Mouse (Mus musculus) kidney, embryonic 16.5 days (tissue): ENCODE results near the gene Hs3st5. TPM values are rescaled to one million over a fixed set of nuclear protein-coding genes. Genes with fewer than 3 reads are reported as not detected.
"Not testable (repeated sequence)": the region's sequence is repeated elsewhere in the genome, so short reads cannot be mapped to it uniquely, and the experiment has no call there.

Experiments used
- ATAC-seq: fragments of 200-750 bp; cut with Nextera tagmentation; 2 replicates; pipeline ENCODE4 v1.8.0; 2017; ENCODE audit warnings: moderate TSS enrichment; ENCODE audit not compliant: low FRiP score, low TSS enrichment
- H3K27ac ChIP-seq: fragments of 300-500 bp; sonication (generic); 2 replicates; pipeline ENCODE4 v1.5.1; 2014; ENCODE audit warnings: low read length
- H3K27me3 ChIP-seq: fragments of 300-500 bp; sonication (generic); 2 replicates; pipeline ENCODE4 v1.6.1; 2014; ENCODE audit warnings: low read length, control low read depth, mixed read lengths; ENCODE audit not compliant: insufficient read depth
- H3K36me3 ChIP-seq: fragments of 300-500 bp; sonication (generic); 2 replicates; pipeline ENCODE4 v1.6.1; 2014; ENCODE audit warnings: low read length, control low read depth, mixed read lengths; ENCODE audit not compliant: insufficient read depth
- H3K4me1 ChIP-seq: fragments of 300-500 bp; sonication (generic); 2 replicates; pipeline ENCODE4 v1.6.1; 2014; ENCODE audit warnings: low read length, control low read depth, mixed read lengths; ENCODE audit not compliant: insufficient read depth
- H3K4me2 ChIP-seq: fragments of 300-500 bp; sonication (generic); replicated peaks from 2 replicates; pipeline ENCODE4 v1.6.1; 2014; ENCODE audit warnings: low read depth, low read length
- H3K4me3 ChIP-seq: fragments of 300-500 bp; sonication (generic); 2 replicates; pipeline ENCODE4 v1.5.1; 2014; ENCODE audit warnings: mild to moderate bottlenecking, low read length
- H3K9ac ChIP-seq: fragments of 300-500 bp; sonication (generic); replicated peaks from 2 replicates; pipeline ENCODE4 v1.6.1; 2014; ENCODE audit warnings: low read length
- H3K9me3 ChIP-seq: fragments of 300-500 bp; sonication (generic); 2 replicates; pipeline ENCODE4 v1.6.1; 2016; ENCODE audit warnings: low read length, control low read depth
- WGBS: fragments of 180-500 bp; shearing (Covaris S2); extraction: QIAGEN DNeasy Blood & Tissue Kit; methylation state at CpG from one replicate; pipeline ENCODE4 v1.1.7; 2014; 5-methylcytosine and 5-hydroxymethylcytosine counted together
- polyA plus RNA-seq: library from polyadenylated mRNA; unstranded; fragments of >200 nt; fragmentation: Nextera tagmentation; extraction: Ambion mirVana; gene quantifications from 2 replicates; pipeline ENCODE4 v1.2.1, GENCODE M21; 2015

The Hs3st5 gene
- polyA plus RNA-seq, 1 experiment from 2014 or later, result 0.27 TPM

DNA sequence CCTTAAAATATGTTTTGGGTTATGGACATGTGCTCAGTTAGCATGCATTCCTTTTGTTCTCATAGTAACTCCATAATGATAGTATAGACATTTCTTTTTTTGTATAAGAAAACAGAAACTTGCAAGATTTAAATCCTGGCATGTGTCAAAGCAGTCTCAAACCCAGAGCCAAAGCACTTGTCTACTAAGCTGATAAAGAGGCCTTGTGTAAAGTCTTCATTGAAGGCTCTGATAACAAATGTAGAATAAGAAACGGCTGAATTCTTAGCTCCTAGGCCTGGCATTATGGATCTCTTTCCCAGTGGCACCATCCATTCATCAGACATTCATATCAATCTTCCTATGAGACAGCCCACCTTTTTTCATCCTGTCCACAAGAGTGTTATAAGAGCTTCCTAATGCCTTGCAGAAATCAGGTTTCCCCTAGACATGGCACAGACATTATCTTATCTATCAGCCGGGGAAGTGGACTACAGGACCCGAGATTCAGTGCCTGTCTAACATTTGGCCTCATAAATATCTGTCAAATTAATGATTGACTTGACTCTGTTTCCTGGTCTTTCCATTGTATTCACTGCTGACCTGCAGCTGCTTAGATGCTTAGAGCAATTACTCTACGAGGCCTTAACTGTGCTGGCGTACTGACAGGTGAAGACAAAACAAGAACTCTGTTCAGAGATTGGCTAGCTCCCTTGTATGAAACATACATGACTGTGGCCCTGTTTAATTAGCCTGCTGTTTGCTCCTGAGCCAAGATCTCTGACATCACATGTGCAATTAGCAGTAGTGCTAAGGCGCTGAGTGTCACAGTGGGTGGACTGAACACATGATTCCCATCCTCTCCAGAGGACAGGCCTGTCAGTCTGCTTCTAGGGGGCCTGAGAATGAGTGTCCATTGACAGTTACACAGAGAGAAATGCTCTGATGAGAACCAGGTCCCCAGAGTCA is 48.6 kb downstream of the Hs3st5 start:
- no peak overlapping the region for H3K27ac ChIP-seq
- H3K4me3 ChIP-seq, result no peak overlapping the region
- 66% methylated on average over 6 of the region's 6 CpGs for WGBS
- no peak overlapping the region for H3K4me2 ChIP-seq
- H3K36me3 ChIP-seq, result no peaks in the 10 kb centered on the region
- no peaks in the 10 kb centered on the region for H3K9me3 ChIP-seq
- ATAC-seq, result no peak
- no peak overlapping the region for H3K9ac ChIP-seq
- no peaks in the 10 kb centered on the region for H3K4me1 ChIP-seq
- H3K27me3 ChIP-seq, result no peaks in the 10 kb centered on the region

DNA sequence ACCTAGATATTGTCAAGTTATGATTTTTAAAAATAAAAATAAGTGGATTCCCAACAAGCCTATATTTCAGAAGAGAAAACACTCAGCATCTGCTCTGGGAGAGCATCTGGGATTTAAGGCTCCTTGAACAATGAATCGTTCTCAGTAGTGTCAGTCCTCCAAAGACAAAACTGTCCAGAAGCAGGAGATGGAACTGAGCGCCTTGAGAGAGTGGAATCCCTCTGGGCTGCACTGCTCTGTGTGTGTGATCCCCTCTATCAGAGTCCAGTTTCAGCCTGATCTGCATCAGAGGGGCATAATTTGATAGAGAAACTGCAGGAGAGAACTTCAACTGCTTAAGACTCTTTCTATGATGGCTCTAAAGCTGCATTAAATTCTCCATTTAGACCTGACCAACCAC is 49.5 kb downstream of the Hs3st5 start:
- no peaks in the 10 kb centered on the region for H3K36me3 ChIP-seq
- no peak overlapping the region for H3K4me2 ChIP-seq
- H3K4me1 ChIP-seq, result no peaks in the 10 kb centered on the region
- no peaks in the 10 kb centered on the region for H3K27me3 ChIP-seq
- no peak overlapping the region for H3K9ac ChIP-seq
- WGBS, result 88% methylated on average over 2 of the region's 2 CpGs
- H3K9me3 ChIP-seq, result no peaks in the 10 kb centered on the region
- no peak for ATAC-seq
- no peak overlapping the region for H3K4me3 ChIP-seq
- no peak overlapping the region for H3K27ac ChIP-seq

DNA sequence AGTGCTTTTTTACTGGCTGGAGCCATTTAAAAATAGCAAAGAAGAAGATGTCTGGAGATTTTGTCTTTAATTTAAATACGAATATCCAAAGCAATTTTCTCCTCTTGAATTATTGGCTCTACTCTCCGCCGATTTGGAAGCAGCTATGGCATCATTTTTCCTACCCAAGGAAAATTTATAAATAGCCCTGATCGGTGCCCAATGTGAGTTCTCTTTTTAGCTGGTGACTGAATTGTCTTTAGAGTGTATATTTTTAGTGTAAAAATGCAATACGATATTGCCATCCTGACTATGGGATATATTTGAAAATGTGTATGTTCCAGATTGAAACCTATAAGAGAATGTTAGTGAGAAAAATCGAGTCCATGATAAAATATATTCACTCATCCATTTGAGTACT is 51.1 kb downstream of the Hs3st5 start:
- no peaks in the 10 kb centered on the region for H3K4me1 ChIP-seq
- H3K27me3 ChIP-seq, result no peaks in the 10 kb centered on the region
- WGBS, result 89% methylated on average over 6 of the region's 6 CpGs
- ATAC-seq, result no peak
- no peak overlapping the region for H3K4me3 ChIP-seq
- no peak overlapping the region for H3K27ac ChIP-seq
- no peaks in the 10 kb centered on the region for H3K9me3 ChIP-seq
- no peak overlapping the region for H3K4me2 ChIP-seq
- H3K36me3 ChIP-seq, result no peaks in the 10 kb centered on the region
- H3K9ac ChIP-seq, result no peak overlapping the region

DNA sequence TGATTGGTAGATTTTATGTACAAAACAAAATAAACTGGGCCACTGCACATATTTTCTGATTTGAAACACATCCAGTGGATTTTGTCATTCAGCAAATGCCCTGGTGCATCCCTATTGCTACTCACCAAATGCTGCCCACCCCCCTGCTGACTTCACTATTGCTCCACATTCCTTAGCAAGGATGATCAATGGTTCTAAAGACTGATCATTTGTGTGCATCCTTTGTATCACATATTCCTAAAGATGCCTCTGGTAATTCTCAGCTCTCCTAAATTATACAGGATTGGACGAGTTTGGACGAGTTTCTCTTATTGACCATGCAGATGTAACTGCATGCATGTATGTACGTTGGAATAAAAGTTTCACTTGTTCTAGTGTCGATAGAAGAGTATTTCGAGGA is 52.1 kb downstream of the Hs3st5 start:
- no peaks in the 10 kb centered on the region for H3K4me1 ChIP-seq
- H3K36me3 ChIP-seq, result no peaks in the 10 kb centered on the region
- no peak overlapping the region for H3K27ac ChIP-seq
- no peak for ATAC-seq
- H3K9me3 ChIP-seq, result no peaks in the 10 kb centered on the region
- H3K9ac ChIP-seq, result no peak overlapping the region
- no peak overlapping the region for H3K4me2 ChIP-seq
- no peak overlapping the region for H3K4me3 ChIP-seq
- no peaks in the 10 kb centered on the region for H3K27me3 ChIP-seq
- 85% methylated on average over 5 of the region's 5 CpGs for WGBS

DNA sequence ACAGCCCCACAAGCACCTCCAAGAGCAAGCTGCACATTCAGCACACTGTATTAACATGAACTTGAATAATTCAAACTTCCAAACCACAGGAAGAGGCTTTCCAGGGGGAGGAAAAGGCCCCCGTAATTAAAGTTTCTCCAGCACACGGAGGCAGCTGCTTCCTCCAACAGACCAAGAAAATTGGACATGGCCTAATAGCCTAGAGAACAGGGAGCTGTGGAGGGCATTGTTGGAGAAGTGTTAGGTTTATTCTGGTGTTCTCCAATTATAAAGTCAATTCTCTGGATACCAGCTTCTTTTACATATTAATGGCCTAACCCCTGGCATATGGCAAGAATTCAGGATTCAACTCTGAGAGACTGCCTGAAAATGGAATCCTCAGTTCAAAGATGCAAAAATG is 60.6 kb downstream of the Hs3st5 start:
- H3K4me1 ChIP-seq, result no peaks in the 10 kb centered on the region
- 25% methylated on average over 2 of the region's 2 CpGs for WGBS

DNA sequence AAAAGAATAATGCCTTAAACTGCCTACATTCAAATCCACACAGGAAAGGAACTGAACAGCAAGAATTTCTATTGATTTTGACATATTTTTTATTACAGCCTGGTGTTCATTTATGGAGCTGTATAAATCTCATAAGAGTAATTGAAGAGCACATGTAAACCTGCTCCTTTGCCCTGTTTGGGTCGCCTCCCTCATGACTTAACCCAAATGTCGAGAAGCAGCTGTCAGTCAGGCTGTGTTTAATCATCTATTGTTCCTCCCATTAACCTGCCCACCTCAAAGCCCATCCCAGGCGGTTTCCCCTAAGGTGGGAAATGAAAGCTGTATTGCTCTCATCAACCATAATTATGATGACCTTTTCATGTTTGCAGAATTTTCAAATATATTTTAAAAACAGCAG is 65.9 kb downstream of the Hs3st5 start:
- Histone ChIP-seq H3K4me2 (no peak overlapping the region), H3K4me1 (no peaks in the 10 kb centered on the region), H3K9me3 (no peaks in the 10 kb centered on the region), H3K9ac (no peak overlapping the region), H3K27ac (no peak overlapping the region), H3K36me3 (no peaks in the 10 kb centered on the region), H3K27me3 (no peaks in the 10 kb centered on the region), H3K4me3 (no peak overlapping the region)
- no peak for ATAC-seq
- 54% methylated on average over 3 of the region's 3 CpGs for whole genome bisulfite sequencing

More for the DNA sequence above, 60.6 kb downstream of the Hs3st5 start:
- H3K9ac ChIP-seq, result no peak overlapping the region
- H3K36me3 ChIP-seq, result no peaks in the 10 kb centered on the region
- H3K4me2 ChIP-seq, result no peak overlapping the region
- ATAC-seq, result no peak
- no peak overlapping the region for H3K4me3 ChIP-seq
- no peak overlapping the region for H3K27ac ChIP-seq
- no peaks in the 10 kb centered on the region for H3K27me3 ChIP-seq
- no peaks in the 10 kb centered on the region for H3K9me3 ChIP-seq

DNA sequence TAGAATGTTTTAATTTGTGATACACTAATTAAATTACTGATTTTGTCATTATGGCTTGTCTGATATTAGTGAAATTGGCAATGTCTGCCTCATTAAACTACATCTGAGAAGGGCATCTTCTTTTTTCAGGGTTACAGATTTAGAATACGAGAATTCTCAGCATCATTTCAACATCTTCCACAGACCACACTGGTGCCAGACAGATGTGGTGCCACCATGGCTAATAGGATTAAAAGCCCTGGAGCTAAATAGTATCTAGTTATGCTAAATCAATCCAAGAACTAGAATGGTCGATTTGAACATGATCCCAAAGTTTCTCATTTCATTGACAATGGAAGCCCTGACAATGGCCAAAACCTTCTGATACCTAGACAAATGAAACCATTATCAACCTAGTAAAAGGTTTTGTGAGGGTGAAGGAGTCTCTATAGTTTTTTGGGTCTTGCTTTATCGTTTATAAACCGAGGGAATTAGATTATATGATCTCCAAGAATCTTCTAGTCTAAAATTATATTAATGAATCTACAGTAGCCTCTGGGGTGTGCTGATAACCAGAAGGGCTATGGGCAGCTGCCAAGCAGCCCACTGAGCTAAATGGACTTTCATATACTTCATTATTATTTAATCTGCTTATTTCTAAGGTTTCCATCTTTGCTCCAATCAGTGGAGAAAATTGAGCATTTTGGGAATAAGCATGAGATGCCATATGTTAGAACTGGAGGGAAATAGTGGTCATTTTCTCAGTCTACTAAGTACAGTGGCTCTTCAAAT is 71.9 kb downstream of the Hs3st5 start:
- no peak overlapping the region for H3K4me3 ChIP-seq
- no peaks in the 10 kb centered on the region for H3K4me1 ChIP-seq
- no peak overlapping the region for H3K4me2 ChIP-seq
- H3K9me3 ChIP-seq, result no peaks in the 10 kb centered on the region
- WGBS, result 79% methylated on average over 4 of the region's 4 CpGs
- no peak overlapping the region for H3K27ac ChIP-seq
- H3K36me3 ChIP-seq, result no peaks in the 10 kb centered on the region
- H3K9ac ChIP-seq, result no peak overlapping the region
- no peaks in the 10 kb centered on the region for H3K27me3 ChIP-seq
- ATAC-seq, result no peak

DNA sequence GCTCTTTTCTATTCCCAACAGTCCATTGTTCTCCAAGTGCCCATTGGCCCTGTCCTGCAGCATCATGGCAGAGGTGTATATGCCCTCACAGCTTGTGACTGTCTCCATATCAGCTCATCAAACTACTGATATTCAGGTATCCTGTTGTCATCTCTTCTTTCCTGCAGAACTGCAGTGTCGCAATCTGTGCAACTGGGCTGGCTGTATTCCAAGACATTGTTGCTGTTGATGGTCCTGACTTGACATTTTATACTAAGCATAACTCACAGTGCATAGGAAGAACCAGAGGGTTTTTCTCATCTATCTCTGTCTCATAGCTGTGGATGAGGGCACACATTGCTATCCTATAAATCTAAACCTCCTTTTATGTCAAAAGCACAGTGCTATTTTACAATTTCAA is 103.8 kb downstream of the Hs3st5 start:
- Histone ChIP-seq H3K27ac (no peak overlapping the region), H3K36me3 (no peaks in the 10 kb centered on the region), H3K4me1 (peaks cover 4% of the 10 kb centered on the region; the same call in 1 of the 2 replicates), H3K9ac (no peak overlapping the region), H3K9me3 (no peaks in the 10 kb centered on the region), H3K4me3 (no peak overlapping the region), H3K4me2 (no peak overlapping the region), H3K27me3 (no peaks in the 10 kb centered on the region)
- WGBS, result 59% methylated on average over 1 of the region's 1 CpGs
- no peak for ATAC-seq

DNA sequence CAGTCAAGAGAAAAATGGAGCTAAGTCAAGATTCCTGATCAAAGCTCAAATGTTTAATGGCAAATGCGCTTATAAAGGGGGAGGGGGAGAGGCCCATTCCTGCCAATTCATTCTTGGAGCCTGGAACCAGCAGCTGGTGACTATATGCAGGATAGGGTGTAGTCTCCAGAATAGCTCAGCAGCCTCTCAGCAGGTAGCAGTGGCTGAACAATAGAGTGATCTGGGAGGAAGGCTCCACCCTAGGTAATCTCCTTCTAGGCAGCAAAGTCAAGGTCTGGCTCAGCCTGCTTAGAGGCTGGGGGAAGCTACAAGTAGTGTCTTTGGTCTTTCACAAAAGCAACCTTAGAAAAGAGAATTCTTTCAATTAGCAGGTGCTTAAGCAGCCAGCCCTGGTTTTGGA is 104.8 kb downstream of the Hs3st5 start:
- 40% methylated on average over 1 of the region's 1 CpGs for WGBS
- not testable (repeated sequence) for H3K36me3 ChIP-seq, ATAC-seq, H3K9ac ChIP-seq, H3K4me3 ChIP-seq, H3K9me3 ChIP-seq, H3K4me2 ChIP-seq, H3K27me3 ChIP-seq, H3K4me1 ChIP-seq, H3K27ac ChIP-seq

DNA sequence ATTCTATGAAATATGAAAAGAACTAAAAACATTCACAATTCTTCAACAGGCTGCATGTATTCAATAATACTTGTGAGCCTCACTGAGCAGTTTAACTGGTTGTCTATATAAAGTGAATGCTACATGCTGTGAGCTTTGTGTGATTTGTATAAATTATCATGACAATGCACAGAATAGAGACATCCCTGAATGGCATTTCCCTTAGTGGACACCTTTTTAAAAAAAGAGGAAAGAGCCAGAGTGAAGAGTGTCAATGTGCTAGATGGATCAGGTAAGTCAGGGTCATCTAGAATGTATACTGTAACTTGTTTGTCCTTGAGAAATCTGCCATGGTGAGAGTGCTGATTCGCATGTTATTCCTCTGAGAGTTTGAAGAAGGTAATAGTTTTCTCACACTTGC is 116.4 kb downstream of the Hs3st5 start:
- no peak overlapping the region for H3K9ac ChIP-seq
- no peak overlapping the region for H3K4me3 ChIP-seq
- no peaks in the 10 kb centered on the region for H3K4me1 ChIP-seq

More for the DNA sequence above, 116.4 kb downstream of the Hs3st5 start:
- no peak overlapping the region for H3K4me2 ChIP-seq
- no peaks in the 10 kb centered on the region for H3K27me3 ChIP-seq
- H3K36me3 ChIP-seq, result no peaks in the 10 kb centered on the region
- ATAC-seq, result no peak
- no peaks in the 10 kb centered on the region for H3K9me3 ChIP-seq
- WGBS, result 88% methylated on average over 1 of the region's 1 CpGs
- H3K27ac ChIP-seq, result no peak overlapping the region
